In genomic region chr5:5124645-5125044, GRCm38 (mm10) we compare ENCODE assay signal across 25 mouse cellular contexts.
"Had no signal": no experiment of that assay in that cellular context is flagged by ENCODE, and none has a peak within 500 bp of the region (broad histone marks: within the 10 kb centered on the region; RNA-seq: fewer than 3 reads in every experiment).

No protein-coding gene starts in this region.

- H3K4me3 ChIP-seq: heart, adult 2 months; heart, embryonic 13.5 days; heart, embryonic 15.5 days; hindbrain, embryonic 13.5 days; hindbrain, embryonic 15.5 days; layer of hippocampus, adult 2 months; limb, embryonic 10.5 days; limb, embryonic 12.5 days; liver, embryonic 13.5 days had no signal

- H3K36me3 ChIP-seq: heart, embryonic 13.5 days; heart, embryonic 15.5 days; hindbrain, embryonic 13.5 days; hindbrain, embryonic 15.5 days; limb, embryonic 10.5 days; limb, embryonic 12.5 days; liver, embryonic 13.5 days had no signal

- H3K9me3 ChIP-seq: heart, embryonic 13.5 days; heart, embryonic 15.5 days; hindbrain, embryonic 13.5 days; hindbrain, embryonic 15.5 days; limb, embryonic 10.5 days; limb, embryonic 12.5 days; liver, embryonic 13.5 days had no signal

- H3K9ac ChIP-seq: heart, embryonic 13.5 days; heart, embryonic 15.5 days; hindbrain, embryonic 13.5 days; hindbrain, embryonic 15.5 days; limb, embryonic 12.5 days; liver, embryonic 13.5 days had no signal

- H3K27me3 ChIP-seq: heart, embryonic 13.5 days; heart, embryonic 15.5 days; hindbrain, embryonic 13.5 days; hindbrain, embryonic 15.5 days; limb, embryonic 12.5 days; liver, embryonic 13.5 days had no signal

- H3K4me2 ChIP-seq: heart, embryonic 11.5 days; heart, embryonic 13.5 days; heart, embryonic 15.5 days; hindbrain, embryonic 13.5 days; hindbrain, embryonic 15.5 days; limb, embryonic 12.5 days; liver, embryonic 11.5 days; liver, embryonic 13.5 days had no signal

- H3K27ac ChIP-seq: heart, adult 2 months; heart, embryonic 13.5 days; heart, embryonic 15.5 days; hindbrain, embryonic 13.5 days; hindbrain, embryonic 15.5 days; hindbrain, postnatal 0 days; layer of hippocampus, adult 2 months; limb, embryonic 10.5 days; limb, embryonic 12.5 days; liver, embryonic 13.5 days had no signal

- H3K4me1 ChIP-seq: hindbrain, embryonic 13.5 days; limb, embryonic 10.5 days; limb, embryonic 12.5 days; liver, embryonic 13.5 days had no signal

- ATAC-seq: hindbrain, postnatal 0 days had no signal

- DNase-seq: gastrocnemius, postnatal 14 days; gastrocnemius, postnatal 36 days; heart, adult 11 months; heart, adult 2 months; heart, postnatal 14 days; heart, postnatal 36 days; kidney, adult 18-20 months; kidney, adult 8-10 months; kidney, postnatal 10 days; kidney, postnatal 25 days; kidney, postnatal 4 days; layer of hippocampus, adult 9-11 months; layer of hippocampus, postnatal 36 days; liver; liver, embryonic 13.5 days had no signal
